Mouse (Mus musculus) heart, postnatal 0 days (tissue): ENCODE results near the gene Olfr205.

Experiments used
- CTCF ChIP-seq: IDR thresholded peaks from 2 replicates; pipeline ENCODE4 v1.5.1; 2016; ENCODE audit warnings: antibody characterized with exemption, control low read depth, low read depth
- EP300 ChIP-seq: IDR thresholded peaks from 2 replicates; pipeline ENCODE4 v1.6.1; 2016; ENCODE audit warnings: antibody characterized with exemption, low read depth

- TF ChIP-seq EP300 (no peak), CTCF (no peak)
Measured at GRCm38 (mm10) chr16:59349146-59349545, 18.2 kb upstream of the Olfr205 start, which contains the start of gene Olfr206.
